Mouse (Mus musculus) urinary bladder, postnatal 10 days (tissue): ENCODE results near the gene Zfp867.

Experiments used
- DNase-seq: peaks from one replicate; pipeline ENCODE4 v3.0.0; 2022; ENCODE audit warnings: low spot score

Zfp867 gene

DNA sequence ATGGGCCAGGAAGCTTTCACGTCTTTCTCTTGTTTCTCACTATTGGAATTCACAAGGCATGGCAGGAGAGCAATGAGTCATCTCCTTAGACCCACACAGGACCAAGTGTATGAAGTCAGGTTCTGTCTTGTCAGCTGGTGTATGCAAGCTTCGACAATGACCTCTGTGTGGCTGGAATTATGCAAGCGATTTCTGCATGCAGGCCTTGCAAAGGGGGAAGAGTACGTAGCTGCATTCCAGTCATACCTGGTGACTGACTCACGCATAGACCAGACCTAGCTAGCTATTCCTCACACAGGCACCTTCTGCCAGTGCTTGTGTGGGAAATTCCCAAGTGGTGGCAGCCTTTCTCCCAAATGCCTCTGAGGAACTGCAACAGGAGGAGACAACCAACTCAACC lies 13.3 kb downstream of the Zfp867 start:
- DNase-seq = no peak

DNA sequence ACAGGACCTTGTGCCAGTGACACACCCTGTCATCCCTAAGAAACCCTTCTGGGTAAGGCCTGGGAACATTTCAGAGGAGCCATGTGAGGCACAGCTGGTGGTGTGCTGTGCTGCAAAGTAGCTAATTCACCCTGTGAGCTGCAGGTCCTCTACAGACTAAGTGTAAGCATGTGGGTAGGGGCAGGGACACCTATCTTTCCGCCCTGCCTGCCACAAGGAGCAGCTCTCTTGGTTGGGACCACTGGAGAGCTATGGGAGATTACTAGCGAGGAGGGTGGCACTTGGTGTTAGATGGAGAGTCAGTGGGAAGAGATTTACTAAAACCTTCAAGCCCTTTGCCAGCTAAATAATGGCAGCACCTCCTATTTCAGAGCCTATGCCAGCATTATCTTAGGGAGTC lies 15.4 kb downstream of the Zfp867 start:
- DNase-seq = no peak

DNA sequence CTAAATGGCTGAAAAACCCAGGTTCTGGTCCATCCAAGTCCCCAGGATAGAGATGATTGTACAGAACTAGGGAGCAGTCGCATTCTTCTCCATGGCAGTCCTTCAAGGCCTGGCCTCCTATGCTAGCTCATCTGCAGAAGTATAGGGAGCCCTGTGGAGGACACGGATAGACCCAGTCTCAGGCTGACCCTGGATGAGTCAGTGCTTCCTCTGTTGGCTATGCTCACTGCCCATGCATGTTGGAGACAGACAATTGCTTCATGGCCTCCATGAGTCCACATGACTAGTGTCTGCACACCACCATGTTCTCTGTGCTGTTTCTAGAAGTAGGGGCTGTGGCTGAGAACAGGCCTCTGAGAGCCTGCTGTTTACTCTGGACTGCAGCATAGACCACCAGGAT lies 15.9 kb downstream of the Zfp867 start:
- DNase-seq = no peak

- no peak for DNase-seq
Measured at GRCm38 (mm10) chr11:59451086-59451485, 21.2 kb downstream of the Zfp867 start, which contains the start of gene Snap47. TSS of gene Snap47 (minus strand) at chr11:59451186.

GRCm38 (mm10) chr11:59450230-59450771 lies 22.0 kb downstream of the Zfp867 start:
- DNase-seq = no peak

DNA sequence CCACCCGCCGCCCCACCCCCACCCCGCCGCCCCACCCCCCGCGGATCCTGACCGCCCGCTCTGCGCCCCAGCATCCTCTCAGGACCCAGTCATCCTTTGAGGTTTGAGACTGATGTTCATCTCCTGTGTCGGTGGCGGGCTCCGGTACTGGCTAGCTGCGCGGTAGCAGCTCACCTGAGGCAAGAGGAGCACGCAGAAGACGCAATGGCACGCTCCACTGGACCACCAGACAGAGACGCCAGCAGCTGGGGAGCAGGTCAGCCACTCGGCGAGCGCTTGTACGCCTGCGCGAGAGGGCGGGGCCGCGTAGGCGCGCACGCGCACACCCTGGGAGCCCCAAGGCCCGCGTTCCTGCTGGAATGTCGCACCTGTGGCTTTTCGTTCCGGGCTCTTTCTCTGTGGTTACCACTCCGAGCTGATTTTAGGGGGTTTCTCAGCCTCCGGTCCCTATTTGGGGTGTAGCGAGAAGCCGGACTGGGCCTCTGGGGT lies 22.5 kb downstream of the Zfp867 start, which contains the start of gene Jmjd4:
Gene Jmjd4, plus strand, starts transcription at position 305 of the 489 bp plus-strand sequence.
- DNase-seq = peak; percentile 43

GRCm38 (mm10) chr11:59443102-59443501 lies 29.2 kb downstream of the Zfp867 start:
- no peak for DNase-seq

- no peak for DNase-seq
Measured at GRCm38 (mm10) chr11:59437954-59438353, 34.3 kb downstream of the Zfp867 start.

DNA sequence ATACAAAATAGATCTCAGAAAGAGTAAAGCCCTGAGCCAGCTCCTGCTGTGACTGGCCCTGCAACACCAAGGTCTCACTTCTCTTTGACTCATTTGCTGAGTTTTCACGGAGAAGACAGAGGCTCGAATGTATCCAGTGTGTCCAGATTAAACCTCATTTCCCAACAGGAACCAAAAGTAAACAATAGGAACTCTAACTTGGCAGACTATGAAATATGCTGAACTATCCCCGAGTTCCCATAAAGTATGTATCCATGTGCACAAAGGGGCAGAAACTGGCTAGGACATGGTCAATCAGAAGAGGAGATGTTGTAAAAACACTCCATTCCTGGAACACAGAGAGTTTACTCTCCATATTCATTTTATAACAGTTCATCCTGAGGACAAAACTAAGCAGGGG lies 40.0 kb downstream of the Zfp867 start:
- DNase-seq = no peak

GRCm38 (mm10) chr11:59429959-59430358 lies 42.3 kb downstream of the Zfp867 start:
- no peak for DNase-seq

DNA sequence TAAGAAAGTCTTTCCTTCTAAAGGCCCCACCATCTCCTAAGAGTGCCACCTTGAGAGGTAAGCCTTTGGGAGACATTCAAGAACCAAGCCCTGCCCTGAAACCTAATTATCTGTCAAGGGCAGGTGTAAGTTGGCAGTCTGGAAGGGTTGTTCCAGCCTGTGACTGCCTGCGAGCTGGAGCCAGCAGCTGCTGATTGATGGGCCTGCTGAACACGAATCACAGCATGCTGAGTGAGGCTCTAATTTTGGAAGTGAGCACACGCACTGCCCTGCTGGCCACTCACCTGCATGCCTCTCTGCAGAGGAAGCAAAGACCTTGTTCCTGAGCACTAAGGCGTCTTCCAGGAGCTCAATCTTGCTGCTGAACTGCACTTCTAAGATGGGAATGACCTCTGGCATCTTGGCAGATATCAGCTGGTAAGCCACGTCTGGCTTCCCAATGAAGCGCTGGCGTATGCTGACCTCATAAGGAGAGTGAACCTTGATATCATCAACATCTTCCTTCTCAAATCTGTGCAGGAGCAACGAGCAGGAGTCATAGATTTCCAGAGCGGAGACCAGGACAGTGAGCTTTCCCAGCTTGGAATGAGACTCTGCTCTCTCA lies 44.1 kb downstream of the Zfp867 start:
- no peak for DNase-seq

- DNase-seq = no peak
Measured at GRCm38 (mm10) chr11:59425671-59426101, 46.6 kb downstream of the Zfp867 start.

- no peak for DNase-seq
Measured at GRCm38 (mm10) chr11:59423010-59423588, 49.2 kb downstream of the Zfp867 start.

GRCm38 (mm10) chr11:59421967-59422366 lies 50.3 kb downstream of the Zfp867 start:
- DNase-seq = no peak

GRCm38 (mm10) chr11:59421436-59421835 lies 50.8 kb downstream of the Zfp867 start:
- DNase-seq = no peak

DNA sequence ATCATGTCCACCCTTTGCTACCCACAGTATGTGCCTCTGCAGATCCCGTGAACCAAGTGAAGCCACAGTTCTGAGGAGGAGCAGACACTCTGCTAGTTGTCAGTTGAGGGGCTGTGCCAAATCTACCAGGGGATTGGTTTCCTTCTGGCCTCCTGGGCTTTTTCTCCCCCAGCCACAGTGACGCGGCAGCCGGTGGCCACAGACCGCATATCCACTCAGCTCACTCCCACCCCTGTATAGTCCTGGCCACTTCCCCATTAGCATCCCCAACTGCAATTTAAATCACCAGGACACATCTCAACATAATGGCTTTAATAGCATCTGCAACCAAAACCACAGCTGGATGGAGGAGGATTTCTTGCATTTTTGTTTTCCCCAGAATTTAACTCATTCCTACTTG lies 53.6 kb downstream of the Zfp867 start:
- no peak for DNase-seq

- DNase-seq = no peak
Measured at GRCm38 (mm10) chr11:59412999-59413863, 59.0 kb downstream of the Zfp867 start.

GRCm38 (mm10) chr11:59412058-59412457 lies 60.2 kb downstream of the Zfp867 start:
- no peak for DNase-seq
